Mouse (Mus musculus) MEL (cell line): ENCODE results near the gene Zfp54. TPM values are rescaled to one million over a fixed set of nuclear protein-coding genes. Genes with fewer than 3 reads are reported as not detected.
A peak's percentile ranks its signal among the peaks of the same experiment; 100 is the strongest.

Source experiments
- DNase-seq: peaks from one replicate; pipeline ENCODE4 v3.0.0; 2011; ENCODE audit warnings: low read depth, low spot score
- H3K27ac ChIP-seq: 2 replicates; pipeline ENCODE4 v1.5.1; 2012; ENCODE audit warnings: low read depth, mild to moderate bottlenecking, control low read depth, low read length, moderate library complexity; ENCODE audit not compliant: control insufficient read depth
- H3K27me3 ChIP-seq, 2 experiments: fragments of 150-350 bp in 1 of 2; sonication (generic) in 1 of 2; 2 replicates each; pipeline ENCODE4 v1.6.1; 2012; ENCODE audit warnings: low read length in 2 of 2, mild to moderate bottlenecking in 2 of 2, improper control_type of control experiment in 1 of 2, moderate library complexity in 1 of 2; ENCODE audit not compliant: insufficient read depth in 2 of 2, control insufficient read depth in 1 of 2
- H3K36me3 ChIP-seq, 2 experiments: 2 replicates each; pipeline ENCODE4 v1.6.1; 2012 to 2014; ENCODE audit warnings: low read length in 2 of 2, improper control_type of control experiment in 1 of 2, inconsistent platforms in 1 of 2, mild to moderate bottlenecking in 1 of 2; ENCODE audit not compliant: insufficient read depth in 2 of 2, control insufficient read depth in 1 of 2
- H3K4me1 ChIP-seq, 2 experiments: fragments of 150-350 bp in 1 of 2; sonication (generic) in 1 of 2; 2 replicates each; pipeline ENCODE4 v1.6.1; 2012; ENCODE audit warnings: low read length in 2 of 2, improper control_type of control experiment in 1 of 2, mild to moderate bottlenecking in 1 of 2; ENCODE audit not compliant: insufficient read depth in 2 of 2, control insufficient read depth in 1 of 2
- H3K4me3 ChIP-seq, 2 experiments: fragments of 150-350 bp in 1 of 2; sonication (generic) in 1 of 2; 2 replicates each; pipeline ENCODE4 v1.5.1; 2012; ENCODE audit warnings: low read depth in 2 of 2, low read length in 2 of 2, mild to moderate bottlenecking in 2 of 2, moderate library complexity in 2 of 2, control low read depth in 1 of 2, improper control_type of control experiment in 1 of 2; ENCODE audit not compliant: control insufficient read depth in 1 of 2, insufficient read depth in 1 of 2
- H3K79me2 ChIP-seq: 2 replicates; pipeline ENCODE4 v1.6.1; 2012; ENCODE audit warnings: mild to moderate bottlenecking, low read length, moderate library complexity; ENCODE audit not compliant: control insufficient read depth, poor library complexity, insufficient read depth
- H3K9ac ChIP-seq: 2 replicates; pipeline ENCODE4 v1.6.1; 2012; ENCODE audit warnings: low read depth, mild to moderate bottlenecking, control low read depth, low read length, moderate library complexity; ENCODE audit not compliant: control insufficient read depth, poor library complexity, severe bottlenecking
- H3K9me3 ChIP-seq: fragments of 150-350 bp; sonication (generic); replicated peaks from 2 replicates; pipeline ENCODE4 v1.6.1; 2012; ENCODE audit warnings: mild to moderate bottlenecking, low read length, improper control_type of control experiment, moderate library complexity; ENCODE audit not compliant: insufficient read depth
- BHLHE40 ChIP-seq: IDR thresholded peaks from 2 replicates; pipeline ENCODE4 v1.6.1; 2012; ENCODE audit warnings: low read depth, mild to moderate bottlenecking, inconsistent platforms, low read length, improper control_type of control experiment, borderline replicate concordance
- CHD1 ChIP-seq: IDR thresholded peaks from 2 replicates; pipeline ENCODE4 v1.6.1; 2012; ENCODE audit warnings: low read depth, mild to moderate bottlenecking, inconsistent platforms, low read length, improper control_type of control experiment
- CTCF ChIP-seq, 3 experiments: IDR thresholded peaks in 2 of 3; conservative IDR thresholded peaks in 1 of 3; 2 replicates each; pipeline ENCODE4 v1.5.1; 2011 to 2012; ENCODE audit warnings: low read length in 3 of 3, low read depth in 2 of 3, mild to moderate bottlenecking in 2 of 3, improper control_type of control experiment in 1 of 3, inconsistent platforms in 1 of 3, mixed read lengths in 1 of 3, moderate library complexity in 1 of 3; ENCODE audit not compliant: control insufficient read depth in 1 of 3, insufficient read depth in 1 of 3, poor library complexity in 1 of 3, severe bottlenecking in 1 of 3
- EP300 ChIP-seq, 2 experiments: IDR thresholded peaks; 2 replicates each; pipeline ENCODE4 v1.6.1; 2011; ENCODE audit warnings: improper control_type of control experiment in 2 of 2, low read length in 2 of 2, low read depth in 1 of 2, mild to moderate bottlenecking in 1 of 2
- ETS1 ChIP-seq: IDR thresholded peaks from 2 replicates; pipeline ENCODE4 v1.6.1; 2012; ENCODE audit warnings: low read depth, mild to moderate bottlenecking, inconsistent platforms, low read length, improper control_type of control experiment, moderate library complexity
- GATA1 ChIP-seq: IDR thresholded peaks from 2 replicates; pipeline ENCODE4 v1.6.1; 2011; ENCODE audit warnings: low read depth, low read length, improper control_type of control experiment
- HCFC1 ChIP-seq: IDR thresholded peaks from 2 replicates; pipeline ENCODE4 v1.6.1; 2012; ENCODE audit warnings: low read depth, mild to moderate bottlenecking, inconsistent platforms, low read length, improper control_type of control experiment, moderate library complexity
- JUND ChIP-seq: IDR thresholded peaks from 2 replicates; pipeline ENCODE4 v1.6.1; 2011; ENCODE audit warnings: low read depth, mild to moderate bottlenecking, improper control_type of control experiment, low read length
- KAT2A ChIP-seq: conservative IDR thresholded peaks from 2 replicates; pipeline ENCODE4 v1.6.1; 2012; ENCODE audit warnings: low read depth, low read length, improper control_type of control experiment, inconsistent platforms
- MAFK ChIP-seq: IDR thresholded peaks from 2 replicates; pipeline ENCODE4 v1.6.1; 2011; ENCODE audit warnings: low read depth, mild to moderate bottlenecking, low read length, improper control_type of control experiment, borderline replicate concordance
- MAX ChIP-seq: IDR thresholded peaks from 2 replicates; pipeline ENCODE4 v1.6.1; 2011; ENCODE audit warnings: low read length, improper control_type of control experiment
- MAZ ChIP-seq: IDR thresholded peaks from 2 replicates; pipeline ENCODE4 v1.6.1; 2012; ENCODE audit warnings: low read depth, mild to moderate bottlenecking, inconsistent platforms, low read length, improper control_type of control experiment
- NELFE ChIP-seq: IDR thresholded peaks from 2 replicates; pipeline ENCODE4 v1.6.1; 2011; ENCODE audit warnings: low read depth, low read length, improper control_type of control experiment
- NRF1 ChIP-seq: IDR thresholded peaks from 2 replicates; pipeline ENCODE4 v1.6.1; 2014; ENCODE audit warnings: low read depth, mild to moderate bottlenecking, inconsistent platforms, low read length, improper control_type of control experiment, moderate library complexity; ENCODE audit not compliant: poor library complexity, insufficient read depth, severe bottlenecking
- RAD21 ChIP-seq: IDR thresholded peaks from 2 replicates; pipeline ENCODE4 v1.6.1; 2011; ENCODE audit warnings: mild to moderate bottlenecking, low read depth, low read length, improper control_type of control experiment
- SIN3A ChIP-seq: IDR thresholded peaks from 2 replicates; pipeline ENCODE4 v1.6.1; 2012; ENCODE audit warnings: low read length, improper control_type of control experiment, inconsistent platforms
- SMC3 ChIP-seq: IDR thresholded peaks from 2 replicates; pipeline ENCODE4 v1.6.1; 2011; ENCODE audit warnings: low read depth, low read length, improper control_type of control experiment
- TAL1 ChIP-seq: IDR thresholded peaks from 2 replicates; pipeline ENCODE4 v1.6.1; 2012; ENCODE audit warnings: mild to moderate bottlenecking, inconsistent platforms, low read length, moderate library complexity, mixed read lengths
- TBP ChIP-seq: IDR thresholded peaks from 2 replicates; pipeline ENCODE4 v1.8.0; 2011; ENCODE audit warnings: low read depth, low read length, improper control_type of control experiment
- TCF12 ChIP-seq: IDR thresholded peaks from 2 replicates; pipeline ENCODE4 v1.6.1; 2014; ENCODE audit warnings: low read depth, mild to moderate bottlenecking, inconsistent platforms, low read length, improper control_type of control experiment, moderate library complexity
- UBTF ChIP-seq: IDR thresholded peaks from 2 replicates; pipeline ENCODE4 v1.6.1; 2012; ENCODE audit warnings: low read depth, mild to moderate bottlenecking, inconsistent platforms, low read length, improper control_type of control experiment, moderate library complexity, borderline replicate concordance; ENCODE audit not compliant: insufficient read depth
- USF2 ChIP-seq, 2 experiments: IDR thresholded peaks; 2 replicates each; pipeline ENCODE4 v1.6.1; 2011 to 2012; ENCODE audit warnings: improper control_type of control experiment in 2 of 2, low read length in 2 of 2, borderline replicate concordance in 1 of 2, inconsistent platforms in 1 of 2, low read depth in 1 of 2, mild to moderate bottlenecking in 1 of 2; ENCODE audit not compliant: insufficient read depth in 1 of 2
- ZC3H11A ChIP-seq: IDR thresholded peaks from 2 replicates; pipeline ENCODE4 v1.6.1; 2012; ENCODE audit warnings: low read depth, mild to moderate bottlenecking, inconsistent platforms, low read length, improper control_type of control experiment
- ZNF384 ChIP-seq: IDR thresholded peaks from 2 replicates; pipeline ENCODE4 v1.6.1; 2012; ENCODE audit warnings: low read depth, mild to moderate bottlenecking, inconsistent platforms, low read length, improper control_type of control experiment
- polyA plus RNA-seq, 2 experiments: library from polyadenylated mRNA; stranded (reverse) in 1 of 2; unstranded in 1 of 2; fragments of >175 nt in 1 of 2; fragments of >200 nt in 1 of 2; gene quantifications; 2 replicates each; pipeline versions ENCODE4 v1.2.1 to v1.2.4; 2012; ENCODE audit warnings: low replicate concordance in 2 of 2, low read depth in 1 of 2; ENCODE audit not compliant: insufficient read length in 2 of 2, insufficient read depth in 1 of 2, missing spikeins in 1 of 2
- total RNA-seq: library from RNA; depleted of rRNA; stranded (reverse); fragments of 300-350 nt; gene quantifications from 2 replicates; pipeline ENCODE4 v1.2.3, GENCODE M21; 2012

Zfp54 gene
- total and polyA plus RNA-seq, 3 experiments = 1.5 to 2.7 TPM; not detected in 1

- H3K4me3 ChIP-seq = peak overlapping the region; percentile 88 to 95
- H3K27ac ChIP-seq = peak overlapping the region; percentile 47; the same call in 1 of the 2 replicates
- TF ChIP-seq BHLHE40 (no peak), NRF1 (no peak), MAZ (no peak), JUND (no peak), TAL1 (no peak), TBP (no peak), SMC3 (peak; percentile 80), ETS1 (no peak), SIN3A (no peak; the same call in 1 of the 2 replicates), TCF12 (no peak), ZNF384 (no peak), MAX (no peak), MAFK (no peak), CHD1 (no peak), ZC3H11A (peak; percentile 64), EP300 (IDR thresholded peaks at IDR 0.05; ENCODE audit: low read depth in 1 of 2, low read length in 2 of 2) (no peak; a peak in 1 of 4 replicates), RAD21 (peak; percentile 83), UBTF (no peak), GATA1 (0 out of 2 replicates have a peak, but pooled peaks have one; percentile 6), HCFC1 (no peak), KAT2A (0 out of 2 replicates have a peak, but pooled peaks have one; percentile 0), USF2 (IDR thresholded peaks at IDR 0.05; ENCODE audit: borderline replicate concordance in 1 of 2, insufficient read depth in 1 of 2, low read depth in 1 of 2, low read length in 2 of 2) (no peak), NELFE (no peak), CTCF (IDR thresholded peaks at IDR 0.05 in 2 of 3, conservative IDR thresholded peaks at IDR 0.05 in 1 of 3; ENCODE audit: control insufficient read depth in 1 of 3, insufficient read depth in 1 of 3, low read depth in 2 of 3, low read length in 3 of 3, poor library complexity in 1 of 3, severe bottlenecking in 1 of 3) (peak; percentile 62 to 86 (median 66))
- TF ChIP-seq, all 39 proteins: peak for 6
These were observed 26.6 kb downstream of the Zfp54 start for GRCm38 (mm10) chr17:21449669-21450068.

More at GRCm38 (mm10) chr17:21449669-21450068, 26.6 kb downstream of the Zfp54 start:
- DNase-seq = peak; percentile 88
- Histone ChIP-seq H3K27me3 (no peaks in the 10 kb centered on the region), H3K9ac (peak overlapping the region; percentile 73), H3K79me2 (peaks cover 4% of the 10 kb centered on the region), H3K4me1 (peaks cover 3 to 4% of the 10 kb centered on the region in 2 experiments; a peak in 3 of 4 replicates), H3K36me3 (peaks cover 0 to 4% of the 10 kb centered on the region in 2 experiments; a peak in 1 of 4 replicates), H3K9me3 (no peaks in the 10 kb centered on the region)
